Mouse (Mus musculus) gonadal fat pad, adult 2 months (tissue): ENCODE measurements around the gene Zfp39. TPM values are rescaled to one million over a fixed set of nuclear protein-coding genes. Genes with fewer than 3 reads are reported as not detected.

Experiments
- DNase-seq: peaks from one replicate; pipeline ENCODE4 v3.0.0-alpha.2; 2012; ENCODE audit warnings: low read depth
- polyA plus RNA-seq: library from polyadenylated mRNA; depleted of rRNA; stranded (reverse); fragments of >200 nt; gene quantifications from 2 replicates; pipeline ENCODE4 v1.2.3, GENCODE M21; 2012; rRNA removed

The Zfp39 gene
- polyA plus RNA-seq: 1.2 and 1.9 TPM in 2 replicates

DNA sequence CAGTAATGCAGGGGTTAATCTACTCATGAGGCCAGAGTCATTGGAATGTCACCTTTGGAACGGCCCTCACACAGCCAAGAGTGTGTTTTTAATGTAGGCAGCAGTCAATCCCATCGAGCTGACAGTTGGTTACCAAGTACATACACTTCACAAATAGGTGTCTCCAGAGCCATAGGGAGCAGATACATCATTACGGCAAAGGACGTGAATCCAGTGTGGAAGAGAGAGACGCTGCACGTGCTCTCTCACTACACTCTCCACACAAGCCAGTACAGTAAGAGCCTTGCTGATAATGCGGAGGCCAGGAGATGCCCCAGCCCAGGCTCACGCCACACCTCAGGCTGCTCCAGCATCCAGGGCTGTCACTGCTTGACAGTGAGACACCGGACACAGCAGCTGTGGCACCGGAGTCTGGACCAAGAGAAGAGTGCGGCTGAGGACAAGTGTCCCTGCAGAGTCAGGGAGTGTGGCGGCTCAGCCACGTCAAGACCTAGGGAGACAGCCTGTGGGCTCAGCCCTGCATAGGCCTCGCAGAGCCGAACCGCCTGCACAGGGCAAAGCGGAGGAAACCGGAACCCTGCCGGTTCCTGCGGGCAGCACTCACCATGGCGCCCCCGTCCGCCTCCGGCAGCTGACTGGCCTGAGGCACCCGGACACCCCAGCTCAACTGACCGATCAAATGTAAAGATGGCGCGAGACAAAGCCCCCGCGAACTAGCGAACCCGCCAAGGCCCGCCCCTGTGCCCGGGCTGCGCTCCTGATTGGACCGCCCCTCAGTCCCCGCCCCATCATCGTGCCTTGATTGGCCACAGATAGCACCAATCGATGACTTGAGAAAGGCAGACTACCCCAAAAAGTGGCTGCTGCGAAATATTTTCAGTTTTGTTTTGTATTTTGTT is at the start of gene Zfp39:
Gene Zfp39 (minus strand): TSS at position 715 of the 899 bp plus-strand sequence.
- no peak for DNase-seq

DNA sequence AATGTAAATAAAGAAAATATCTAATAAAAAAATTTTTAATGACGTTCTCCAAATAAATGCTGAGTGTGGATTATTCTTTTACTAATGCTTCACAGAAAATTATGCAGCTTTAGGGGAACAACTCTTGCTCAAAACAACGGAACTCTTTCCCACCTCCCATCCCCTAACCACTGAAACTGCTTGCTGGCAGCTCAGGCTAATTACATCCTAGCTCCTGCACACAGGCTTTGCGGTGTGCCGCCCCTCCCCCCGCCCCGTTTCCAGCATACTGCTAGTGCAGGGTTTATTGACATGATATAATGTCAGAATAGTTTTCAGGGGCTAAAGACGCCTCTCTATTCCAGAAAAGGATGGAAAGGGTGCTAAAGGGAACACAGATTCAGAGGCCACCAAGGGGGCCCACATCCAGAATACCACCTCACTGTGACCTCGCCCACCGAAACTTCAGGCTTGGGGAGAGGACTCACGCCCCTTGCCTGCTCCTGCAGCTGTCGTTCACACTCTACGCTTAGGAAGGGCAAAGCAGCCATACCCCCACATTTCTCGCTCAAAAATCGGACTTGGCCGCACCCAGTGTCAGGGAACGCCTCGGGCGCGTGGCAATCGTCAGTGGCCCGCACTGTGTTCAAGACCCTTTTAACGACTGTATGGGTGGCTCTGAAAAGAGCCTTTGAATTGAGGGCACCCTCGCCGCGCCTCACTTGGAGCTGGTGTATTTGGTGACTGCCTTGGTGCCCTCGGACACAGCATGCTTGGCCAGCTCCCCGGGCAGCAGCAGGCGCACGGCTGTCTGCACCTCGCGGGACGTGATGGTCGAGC is 49.5 kb upstream of the Zfp39 start:
- no peak for DNase-seq

DNA sequence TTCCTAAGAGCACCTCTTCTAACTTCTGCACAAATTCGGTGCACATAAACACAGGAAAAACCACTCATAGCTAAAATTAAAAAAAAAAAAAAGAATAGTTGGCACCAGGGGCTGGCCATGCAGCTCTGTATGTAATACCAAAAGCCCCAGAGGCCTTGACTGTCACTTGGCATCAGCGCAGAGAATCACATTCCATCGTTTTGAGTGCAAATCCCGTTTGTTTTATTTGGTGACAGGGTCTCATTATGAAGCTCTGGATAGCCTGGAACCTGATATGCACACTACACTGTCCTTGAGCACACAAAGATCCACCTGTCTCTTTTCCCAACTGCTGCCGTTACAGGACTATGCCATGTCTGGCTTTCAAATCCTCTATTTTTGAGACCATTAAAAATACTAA is 47.2 kb upstream of the Zfp39 start:
- no peak for DNase-seq

DNA sequence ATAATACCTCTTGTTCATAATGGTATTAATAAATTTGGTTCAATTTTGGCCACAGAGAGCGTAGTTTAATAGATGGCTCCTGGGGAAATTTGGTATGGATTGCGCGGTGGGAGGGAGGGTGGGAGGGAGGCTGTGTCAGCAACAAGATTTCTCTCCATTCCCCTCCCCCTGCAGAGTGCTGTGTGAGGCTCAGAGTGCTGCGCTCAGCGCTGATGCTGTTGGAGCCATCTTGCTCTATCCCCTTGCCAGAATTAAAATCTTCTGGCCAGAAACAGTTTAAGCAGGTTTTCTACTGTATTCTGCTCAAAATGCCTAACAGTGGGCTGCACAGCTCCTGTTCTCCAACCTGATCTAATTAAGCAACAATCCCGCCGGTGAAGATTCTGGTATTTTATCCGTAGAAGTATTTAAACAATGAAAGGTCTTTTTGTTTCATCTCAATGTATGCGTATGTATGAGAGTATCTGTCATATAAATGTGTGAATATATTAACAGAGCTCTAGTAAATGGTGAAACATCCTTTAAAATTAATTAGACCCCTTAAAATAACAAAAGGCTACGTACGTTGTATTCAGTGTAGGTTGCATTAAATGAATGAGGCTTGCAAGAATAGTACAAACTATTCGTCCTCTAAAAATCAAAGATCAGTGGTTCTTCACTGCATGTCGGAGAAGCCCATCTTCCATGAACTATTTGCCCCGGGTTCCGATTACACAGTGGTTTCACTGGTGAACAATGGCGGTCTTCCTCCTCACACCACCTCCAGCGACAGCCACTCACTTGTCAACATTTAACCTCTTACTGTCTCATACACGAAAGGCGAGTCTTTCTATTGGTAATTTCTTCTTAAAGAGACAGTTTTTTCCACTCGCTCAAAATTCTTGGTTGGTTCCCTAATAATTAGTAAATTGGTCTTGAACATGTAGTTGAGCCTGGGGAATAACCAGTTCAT is 45.7 kb upstream of the Zfp39 start:
- DNase-seq: no peak

DNA sequence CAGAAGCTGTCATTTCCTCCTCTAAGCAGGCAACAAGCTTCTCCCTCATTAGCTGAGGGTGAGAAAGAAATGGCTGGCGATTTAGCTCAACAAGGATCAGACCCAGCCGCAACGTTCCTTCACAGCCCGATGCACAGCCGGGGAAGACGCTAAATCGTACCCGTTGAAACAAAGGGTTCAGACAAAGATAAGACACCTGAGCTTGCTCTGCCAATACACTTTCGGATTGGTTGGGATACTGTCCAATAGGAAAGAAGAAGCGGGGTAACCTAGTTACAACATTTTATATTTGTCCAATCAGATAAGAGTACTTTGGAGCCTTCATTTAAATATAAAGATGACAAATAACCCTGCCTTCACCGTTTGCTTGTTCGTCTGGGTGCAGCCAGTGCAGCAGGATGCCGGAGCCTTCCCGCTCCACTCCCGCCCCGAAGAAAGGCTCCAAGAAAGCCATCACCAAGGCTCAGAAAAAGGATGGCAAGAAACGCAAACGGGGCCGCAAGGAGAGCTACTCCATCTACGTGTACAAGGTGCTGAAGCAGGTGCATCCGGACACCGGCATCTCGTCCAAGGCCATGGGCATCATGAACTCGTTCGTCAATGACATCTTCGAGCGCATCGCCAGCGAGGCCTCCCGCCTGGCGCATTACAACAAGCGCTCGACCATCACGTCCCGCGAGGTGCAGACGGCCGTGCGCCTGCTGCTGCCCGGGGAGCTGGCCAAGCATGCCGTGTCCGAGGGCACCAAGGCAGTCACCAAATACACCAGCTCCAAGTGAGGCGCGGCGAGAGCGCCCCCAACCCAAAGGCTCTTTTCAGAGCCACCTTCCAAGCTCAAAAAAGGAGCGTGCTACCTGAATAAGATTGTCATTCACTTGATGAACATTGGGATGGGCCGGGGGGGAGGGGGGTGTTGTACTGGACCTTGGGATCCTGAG is 44.8 kb upstream of the Zfp39 start, which contains the start of gene Hist3h2ba:
Gene Hist3h2ba (plus strand): TSS at position 379 of the 938 bp plus-strand sequence.
- DNase-seq: no peak

DNA sequence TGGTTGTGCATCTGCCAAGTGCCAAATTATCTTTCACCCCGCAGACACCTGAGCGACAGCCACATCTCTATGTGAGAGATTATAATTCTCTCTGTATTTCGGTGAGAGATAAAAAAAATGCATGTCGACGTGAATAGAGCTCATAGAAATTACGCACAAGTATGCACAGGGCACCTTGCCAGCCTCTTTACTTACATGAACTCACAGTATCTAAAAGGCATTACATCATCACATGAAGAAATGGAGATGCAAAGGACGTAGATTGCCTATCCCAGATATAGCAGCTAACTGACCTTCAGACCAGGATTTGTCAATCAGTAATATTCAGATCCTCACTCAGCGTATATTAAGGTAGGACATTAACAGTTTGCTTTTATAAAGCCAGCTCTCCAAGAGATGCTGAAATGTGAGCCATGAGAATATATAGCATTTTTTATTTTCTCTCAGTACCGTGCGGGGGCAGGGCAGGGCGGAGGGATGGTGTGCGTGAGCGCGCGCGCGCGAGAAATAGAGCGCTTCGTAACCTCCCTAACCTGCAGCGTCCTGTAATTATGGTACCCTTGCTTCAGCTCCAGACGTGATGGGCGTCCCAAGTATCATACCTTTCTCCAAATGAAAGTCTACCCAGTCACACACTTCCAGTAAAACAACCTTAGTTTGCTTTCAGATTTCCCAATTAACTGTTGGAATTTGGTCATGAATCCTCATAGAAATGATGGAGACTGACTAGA is 43.9 kb upstream of the Zfp39 start:
- no peak for DNase-seq

DNA sequence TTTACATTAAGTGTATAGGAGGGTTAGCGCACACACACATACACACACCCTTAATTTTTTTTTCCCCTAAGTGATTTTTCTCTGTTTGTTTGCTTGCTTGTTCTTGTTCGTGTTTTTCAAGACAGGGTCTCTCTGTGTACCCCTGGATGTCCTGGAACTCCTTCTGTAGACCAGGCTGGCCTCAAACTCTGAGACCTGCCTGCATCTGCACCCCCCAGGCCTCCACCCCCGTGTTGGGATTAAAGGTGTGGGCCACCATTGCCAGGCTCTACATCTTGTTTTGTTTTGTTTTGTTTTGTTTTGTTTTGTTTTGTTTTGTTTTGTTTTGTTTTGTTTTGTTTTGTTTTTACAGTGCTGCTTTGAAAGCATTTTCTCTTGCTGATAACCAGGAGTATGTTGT is 43.3 kb upstream of the Zfp39 start:
- DNase-seq: no peak

DNA sequence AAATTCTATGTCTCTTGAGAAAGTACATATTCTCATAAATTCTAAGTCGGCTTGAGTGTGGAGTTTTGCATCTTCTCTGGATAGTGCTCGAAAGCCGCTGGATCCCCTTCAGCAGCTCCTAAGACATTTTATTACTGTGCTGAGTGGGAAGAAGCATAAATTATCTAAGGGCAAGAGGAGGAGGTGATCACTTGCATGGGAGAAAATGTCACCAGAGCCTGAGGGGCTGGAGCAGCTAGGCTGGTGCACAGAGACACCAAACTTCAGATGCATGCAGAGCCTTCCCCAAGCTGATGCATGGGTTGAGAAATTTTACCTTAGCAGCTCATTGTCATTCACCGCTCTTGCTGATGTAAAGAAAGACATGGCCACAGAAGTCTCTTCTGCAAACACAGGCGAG is 40.1 kb upstream of the Zfp39 start:
- DNase-seq: no peak

DNA sequence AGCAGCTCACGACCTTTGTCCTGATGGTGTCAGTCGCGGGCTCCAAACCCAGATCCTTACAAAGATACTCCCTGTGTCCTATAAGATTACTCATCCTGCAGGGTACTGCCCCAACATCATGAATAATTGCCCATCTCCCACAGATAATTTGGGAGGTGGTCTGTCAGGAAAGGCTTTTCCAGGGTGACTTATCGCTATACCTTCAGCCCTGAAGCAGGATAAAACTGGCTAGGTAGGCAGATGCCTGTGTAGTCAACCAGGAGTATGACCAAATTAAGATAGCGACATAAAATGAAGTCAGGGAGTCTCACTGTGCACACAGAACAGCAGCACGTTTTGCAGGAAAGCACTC is 35.0 kb upstream of the Zfp39 start:
- DNase-seq: no peak

DNA sequence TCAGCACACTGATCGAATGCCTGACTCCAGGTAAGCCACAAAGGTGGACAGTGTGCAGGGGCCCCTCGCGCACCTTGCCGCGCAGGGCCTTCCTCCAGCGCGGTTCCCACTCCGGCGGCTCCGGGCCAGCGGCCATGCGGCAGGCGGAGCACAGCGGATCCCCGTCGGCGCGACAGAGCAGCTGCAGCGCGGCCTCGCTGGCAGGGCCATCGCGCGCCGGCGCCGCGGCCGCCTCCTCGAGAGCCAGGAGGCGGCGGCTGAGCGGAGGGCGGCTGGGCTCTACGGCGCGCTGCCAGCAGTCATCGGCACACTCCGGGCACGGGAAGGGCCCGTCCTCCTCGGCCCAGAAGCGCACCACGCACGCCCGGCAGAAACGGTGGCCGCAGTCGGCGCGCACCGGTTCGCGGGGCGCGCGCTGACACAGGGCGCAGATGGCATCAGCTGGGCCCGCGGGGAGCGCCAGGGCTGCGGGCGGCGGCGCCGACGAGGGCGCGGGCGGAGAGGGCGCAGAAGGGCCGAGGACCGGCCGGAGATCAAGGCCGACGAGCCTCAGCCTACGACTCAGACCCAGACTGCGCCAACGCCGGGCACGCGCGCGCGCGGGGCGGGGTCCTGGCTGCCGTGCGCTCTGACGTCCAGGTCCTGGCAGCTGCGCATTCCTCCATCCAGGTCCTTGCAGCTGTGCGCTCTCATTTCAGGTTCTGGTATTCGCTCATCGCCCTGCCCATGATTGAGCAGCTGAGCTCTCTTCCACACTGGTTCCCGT is 34.5 kb upstream of the Zfp39 start, which contains the start of gene Rnf187:
Gene Rnf187 (minus strand): TSS at position 595 of the 766 bp plus-strand sequence.
- no peak for DNase-seq

DNA sequence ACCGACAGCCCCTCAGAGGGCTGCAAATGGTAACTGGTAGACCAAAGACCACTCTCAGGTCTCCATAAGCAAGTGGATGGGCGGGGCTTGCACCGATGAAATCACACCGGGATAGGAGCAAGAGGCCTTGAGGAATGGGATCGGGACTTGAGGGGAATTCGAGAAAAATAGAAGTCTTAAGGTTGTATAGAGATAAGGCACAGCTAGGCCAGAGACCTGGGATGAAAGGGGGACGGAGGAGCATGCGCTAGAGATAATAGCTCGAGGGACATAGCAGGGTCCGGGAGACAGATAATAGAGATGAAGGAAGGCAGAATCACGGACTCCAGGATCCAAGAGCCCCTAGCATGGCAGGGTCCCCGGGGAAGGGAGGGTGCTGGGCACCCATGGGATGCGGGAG is 33.9 kb upstream of the Zfp39 start:
- no peak for DNase-seq

DNA sequence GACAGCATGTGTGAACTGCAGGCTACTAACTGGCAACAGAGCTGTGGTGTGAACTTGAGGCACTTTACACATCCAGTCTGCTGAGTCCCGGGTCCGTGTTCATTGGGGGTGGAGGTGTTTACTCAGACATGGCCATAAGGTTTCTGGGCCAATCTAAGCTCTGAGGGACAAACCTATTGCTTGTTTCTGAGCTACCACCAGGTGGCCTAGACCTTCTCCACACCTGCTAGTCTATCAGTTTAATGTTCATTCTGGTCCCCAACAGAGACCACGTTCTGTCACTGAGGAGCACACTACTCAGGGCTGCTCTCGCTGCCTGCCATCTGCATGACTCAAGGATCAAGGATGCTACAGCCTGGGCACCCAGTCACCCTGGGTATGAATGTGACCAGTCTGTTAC is 27.6 kb upstream of the Zfp39 start:
- no peak for DNase-seq

DNA sequence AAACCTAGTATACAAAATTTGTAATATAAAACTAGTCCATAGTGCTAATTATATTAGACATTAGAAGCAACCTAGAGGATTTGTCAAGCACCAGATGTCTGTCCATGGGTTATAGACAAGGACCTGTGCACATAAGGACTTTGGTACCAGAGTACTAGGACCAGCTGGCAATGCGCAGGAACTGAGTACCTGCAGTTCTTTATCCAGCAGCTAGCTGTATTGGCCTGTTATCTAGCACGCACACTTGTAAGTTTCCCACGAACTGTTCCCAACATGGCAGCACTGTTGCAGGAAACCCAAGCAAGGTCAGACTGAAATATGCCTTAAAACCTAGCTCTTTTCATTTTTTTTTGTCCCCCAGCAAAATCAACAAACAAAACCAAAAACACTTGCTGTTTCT is 26.2 kb upstream of the Zfp39 start:
- DNase-seq: no peak

DNA sequence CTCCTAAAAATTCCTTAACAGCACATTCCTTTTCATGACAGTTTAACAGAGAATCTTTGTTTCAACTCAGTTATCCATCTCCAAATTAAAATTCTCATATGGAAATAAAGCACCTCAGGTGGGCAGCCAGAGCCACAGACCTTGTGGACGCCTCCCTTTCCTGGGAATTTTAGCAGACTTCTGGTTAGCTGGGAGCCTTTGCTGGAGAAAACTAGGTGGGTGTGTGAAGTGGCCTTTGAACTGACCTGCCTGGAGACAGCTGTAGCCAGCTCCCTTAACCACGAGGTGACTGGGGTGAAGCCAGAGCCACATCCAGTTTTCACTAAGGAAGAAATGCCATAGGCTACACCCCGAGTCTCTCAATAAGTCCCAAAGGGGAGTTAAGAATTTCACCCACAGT is 25.6 kb upstream of the Zfp39 start:
- no peak for DNase-seq

DNA sequence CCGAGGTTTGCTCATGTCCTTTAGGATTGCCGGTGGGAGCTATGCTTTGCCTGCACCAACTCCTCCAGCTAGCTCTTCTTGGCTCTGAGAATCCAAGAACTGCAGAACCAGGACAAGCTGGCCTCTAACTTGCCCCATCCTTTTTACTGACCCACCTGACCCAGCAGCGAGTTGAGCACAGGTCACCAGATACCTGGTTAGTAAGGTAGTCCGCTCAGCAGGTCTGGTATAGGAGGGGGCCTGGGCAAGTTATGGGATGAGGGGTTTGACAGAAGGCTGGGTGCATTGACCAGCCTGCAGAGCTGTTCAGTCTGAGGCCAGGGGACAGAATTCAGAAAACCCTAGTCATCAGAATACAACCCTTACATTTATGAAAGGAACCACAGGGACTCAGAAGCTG is 25.0 kb upstream of the Zfp39 start:
- no peak for DNase-seq

DNA sequence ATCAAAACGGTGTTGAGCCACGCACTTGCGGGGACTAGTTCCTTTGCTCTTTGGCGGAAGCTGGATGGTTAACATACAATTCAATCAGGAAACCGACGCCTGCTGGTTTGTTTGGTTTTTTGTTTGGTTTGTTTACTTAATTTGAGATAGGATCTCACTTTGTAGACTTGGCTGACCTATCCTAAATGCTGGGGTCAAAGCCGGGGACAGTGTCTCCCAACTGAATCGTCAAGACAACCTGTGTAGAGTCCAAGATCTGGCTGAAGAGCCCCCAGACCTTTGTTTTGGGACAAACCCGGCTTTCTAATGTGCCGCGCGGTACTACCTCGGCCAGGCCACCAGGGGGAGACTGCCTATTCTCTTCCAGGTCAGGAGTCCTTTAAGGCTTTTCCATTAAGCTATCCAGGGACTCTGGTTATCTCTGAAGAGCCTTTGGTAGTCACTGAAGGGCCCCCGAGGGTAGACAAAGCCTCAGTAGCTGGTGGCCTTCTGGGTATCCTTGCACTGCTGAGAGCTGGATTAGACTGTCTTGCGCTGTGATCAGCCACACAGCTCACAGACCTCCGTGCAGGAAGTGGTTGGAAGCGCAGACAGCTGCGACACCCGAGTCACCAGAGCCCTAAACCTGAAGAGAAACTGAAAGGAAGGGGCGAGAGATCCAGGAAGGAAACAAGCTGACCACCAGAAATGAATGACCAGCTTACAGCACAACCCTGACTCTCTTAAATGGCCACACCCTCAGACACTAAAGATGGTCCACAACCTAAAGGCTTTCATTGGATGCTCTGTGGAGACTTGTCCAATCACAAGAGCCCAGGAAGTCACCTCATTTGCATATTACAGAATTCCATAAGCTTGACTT is 24.0 kb upstream of the Zfp39 start:
- DNase-seq: no peak

DNA sequence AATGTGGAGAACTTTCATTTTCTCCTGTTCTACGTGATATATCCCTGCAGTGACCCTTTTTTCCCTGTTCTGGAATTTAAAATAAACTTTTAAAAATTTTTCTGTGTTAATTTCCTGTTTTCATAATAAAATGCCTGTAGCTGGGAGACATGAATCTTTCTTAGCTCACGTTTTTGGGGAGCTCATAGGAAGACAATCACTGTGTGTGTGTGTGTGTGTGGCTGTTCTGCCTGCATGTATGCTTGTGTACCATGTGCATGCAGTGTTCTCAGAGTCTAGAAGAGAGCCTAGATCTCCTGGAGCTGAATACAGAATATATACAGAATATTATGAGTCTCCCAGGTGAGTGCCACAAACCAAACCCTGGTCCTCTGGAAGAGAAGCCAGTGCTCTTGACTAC is 23.0 kb upstream of the Zfp39 start:
- no peak for DNase-seq

DNA sequence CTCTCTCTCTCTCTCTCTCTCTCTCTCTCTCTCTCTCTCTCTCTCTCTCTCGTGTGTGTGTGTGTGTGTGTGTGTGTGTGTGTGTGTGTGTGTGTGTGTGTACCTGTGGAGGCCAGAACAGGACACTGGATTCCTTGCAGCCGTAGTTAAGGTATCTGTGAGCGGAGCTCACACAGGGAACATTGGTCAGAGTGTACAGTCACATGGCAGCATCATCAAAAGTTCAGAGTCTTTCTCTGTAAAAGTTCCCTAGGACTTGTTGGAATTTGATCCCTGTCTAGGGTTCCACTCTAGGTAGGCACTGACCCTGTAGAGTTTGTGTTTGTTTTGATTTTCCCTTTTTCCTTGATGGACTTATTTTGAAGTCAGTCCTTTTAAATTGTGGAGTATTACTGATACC is 22.6 kb upstream of the Zfp39 start:
- DNase-seq: no peak
